Mouse (Mus musculus) stomach, postnatal 0 days (tissue): ENCODE measurements around the gene Zdhhc12.
A peak's percentile ranks its signal among the peaks of the same experiment; 100 is the strongest.

ENCODE experiments used
- CTCF ChIP-seq: IDR thresholded peaks from 2 replicates; pipeline ENCODE4 v1.5.1; 2016; ENCODE audit warnings: antibody characterized with exemption, low read depth, mild to moderate bottlenecking, moderate library complexity
- EP300 ChIP-seq: optimal IDR thresholded peaks from 2 replicates; pipeline ENCODE3; 2016; ENCODE audit warnings: antibody characterized with exemption

- TF ChIP-seq CTCF (no peak), EP300 (peak; percentile 8)
These were observed 45.3 kb downstream of the Zdhhc12 start for GRCm38 (mm10) chr2:30048101-30048501.
